Mouse (Mus musculus) neural tube, embryonic 14.5 days (tissue): ENCODE results near the gene Kctd6. TPM values are rescaled to one million over a fixed set of nuclear protein-coding genes. Genes with fewer than 3 reads are reported as not detected.

Experiments used
- ATAC-seq: fragments of 200-750 bp; cut with Nextera tagmentation; 2 replicates; pipeline ENCODE4 v1.8.0; 2017; ENCODE audit warnings: low read depth, mild to moderate bottlenecking, moderate TSS enrichment, moderate library complexity
- H3K27ac ChIP-seq: fragments of 300-500 bp; sonication (generic); 2 replicates; pipeline ENCODE4 v1.5.1; 2014; ENCODE audit warnings: low read depth, mild to moderate bottlenecking, control low read depth, low read length, moderate library complexity, mixed read lengths
- H3K27me3 ChIP-seq: fragments of 300-500 bp; sonication (generic); 2 replicates; pipeline ENCODE4 v1.6.1; 2014; ENCODE audit warnings: low read length; ENCODE audit not compliant: control insufficient read depth, insufficient read depth
- H3K36me3 ChIP-seq: fragments of 300-500 bp; sonication (generic); 2 replicates; pipeline ENCODE4 v1.6.1; 2014; ENCODE audit warnings: low read length, mixed read lengths; ENCODE audit not compliant: control insufficient read depth, insufficient read depth
- H3K4me1 ChIP-seq: fragments of 300-500 bp; sonication (generic); 2 replicates; pipeline ENCODE4 v1.6.1; 2014; ENCODE audit warnings: low read length; ENCODE audit not compliant: control insufficient read depth, insufficient read depth
- H3K4me2 ChIP-seq: fragments of 300-500 bp; sonication (generic); 2 replicates; pipeline ENCODE4 v1.6.1; 2014; ENCODE audit warnings: mild to moderate bottlenecking, low read depth, low read length, control low read depth
- H3K4me3 ChIP-seq: fragments of 300-500 bp; sonication (generic); 2 replicates; pipeline ENCODE4 v1.5.1; 2014; ENCODE audit warnings: low read depth, low read length, control low read depth, mixed read lengths
- H3K9ac ChIP-seq: fragments of 300-500 bp; sonication (generic); replicated peaks from 2 replicates; pipeline ENCODE4 v1.6.1; 2014; ENCODE audit warnings: low read depth, mild to moderate bottlenecking, control low read depth, low read length, mixed read lengths
- H3K9me3 ChIP-seq: fragments of 300-500 bp; sonication (generic); 2 replicates; pipeline ENCODE4 v1.6.1; 2016; ENCODE audit warnings: low read length; ENCODE audit not compliant: control insufficient read depth
- WGBS: fragments of 180-500 bp; shearing (Covaris S2); extraction: QIAGEN DNeasy Blood & Tissue Kit; methylation state at CpG from one replicate; pipeline ENCODE4 v1.1.7; 2014; 5-methylcytosine and 5-hydroxymethylcytosine counted together
- polyA plus RNA-seq: library from polyadenylated mRNA; unstranded; fragments of >200 nt; fragmentation: Nextera tagmentation; extraction: Ambion mirVana; gene quantifications from 2 replicates; pipeline ENCODE4 v1.2.1, GENCODE M21; 2014

Gene Kctd6
- polyA plus RNA-seq, 1 experiment from 2014 or later, result 10.8 TPM

GRCm38 (mm10) chr14:8233252-8233651, 19.3 kb downstream of the Kctd6 start:
- Histone ChIP-seq H3K27me3 (no peaks in the 10 kb centered on the region), H3K4me1 (no peaks in the 10 kb centered on the region), H3K9ac (no peak overlapping the region), H3K27ac (no peak overlapping the region), H3K9me3 (no peaks in the 10 kb centered on the region), H3K4me2 (no peak overlapping the region), H3K4me3 (no peak overlapping the region), H3K36me3 (no peaks in the 10 kb centered on the region)
- no peak for ATAC-seq
- WGBS, result 76% methylated on average over 1 of the region's 1 CpGs

- no peaks in the 10 kb centered on the region for H3K4me1 ChIP-seq
- H3K36me3 ChIP-seq, result no peaks in the 10 kb centered on the region
- no peak overlapping the region for H3K9ac ChIP-seq
- H3K27me3 ChIP-seq, result no peaks in the 10 kb centered on the region
- H3K4me3 ChIP-seq, result no peak overlapping the region
- H3K27ac ChIP-seq, result no peak overlapping the region
- no peak for ATAC-seq
- no peak overlapping the region for H3K4me2 ChIP-seq
- no peaks in the 10 kb centered on the region for H3K9me3 ChIP-seq
Measured at GRCm38 (mm10) chr14:8241816-8242215, 27.9 kb downstream of the Kctd6 start.

GRCm38 (mm10) chr14:8242388-8242920, 28.5 kb downstream of the Kctd6 start:
- Histone ChIP-seq H3K27me3 (no peaks in the 10 kb centered on the region), H3K36me3 (no peaks in the 10 kb centered on the region), H3K4me2 (no peak overlapping the region), H3K4me1 (no peaks in the 10 kb centered on the region), H3K27ac (no peak overlapping the region), H3K9me3 (no peaks in the 10 kb centered on the region), H3K4me3 (no peak overlapping the region), H3K9ac (no peak overlapping the region)
- 64% methylated on average over 5 of the region's 5 CpGs for WGBS
- ATAC-seq, result peak; percentile 82; the same call in 1 of the 2 replicates

GRCm38 (mm10) chr14:8243136-8243888, 29.4 kb downstream of the Kctd6 start:
- no peak overlapping the region for H3K27ac ChIP-seq

GRCm38 (mm10) chr14:8244211-8244611, 30.3 kb downstream of the Kctd6 start:
- ATAC-seq, result no peak
- H3K9ac ChIP-seq, result no peak overlapping the region
- no peak overlapping the region for H3K4me2 ChIP-seq
- no peaks in the 10 kb centered on the region for H3K36me3 ChIP-seq
- H3K9me3 ChIP-seq, result no peaks in the 10 kb centered on the region
- H3K27me3 ChIP-seq, result no peaks in the 10 kb centered on the region
- 90% methylated on average over 5 of the region's 5 CpGs for WGBS
- H3K27ac ChIP-seq, result no peak overlapping the region
- no peaks in the 10 kb centered on the region for H3K4me1 ChIP-seq
- H3K4me3 ChIP-seq, result no peak overlapping the region

More at GRCm38 (mm10) chr14:8243136-8243888, 29.4 kb downstream of the Kctd6 start:
- WGBS, result 78% methylated on average over 8 of the region's 8 CpGs
- Histone ChIP-seq H3K27me3 (no peaks in the 10 kb centered on the region), H3K36me3 (no peaks in the 10 kb centered on the region), H3K4me1 (no peaks in the 10 kb centered on the region), H3K4me2 (no peak overlapping the region), H3K9ac (no peak overlapping the region), H3K4me3 (no peak overlapping the region), H3K9me3 (no peaks in the 10 kb centered on the region)
- ATAC-seq, result no peak

- Histone ChIP-seq H3K27ac (no peak overlapping the region), H3K9ac (no peak overlapping the region), H3K27me3 (no peaks in the 10 kb centered on the region), H3K36me3 (no peaks in the 10 kb centered on the region), H3K9me3 (no peaks in the 10 kb centered on the region), H3K4me1 (no peaks in the 10 kb centered on the region), H3K4me3 (no peak overlapping the region), H3K4me2 (no peak overlapping the region)
- ATAC-seq, result no peak
- 83% methylated on average over 8 of the region's 8 CpGs for WGBS
Measured at GRCm38 (mm10) chr14:8246878-8247277, 32.9 kb downstream of the Kctd6 start.

- Histone ChIP-seq H3K9ac (no peak overlapping the region), H3K4me3 (no peak overlapping the region), H3K27me3 (no peaks in the 10 kb centered on the region), H3K4me2 (no peak overlapping the region), H3K27ac (no peak overlapping the region), H3K9me3 (no peaks in the 10 kb centered on the region), H3K4me1 (no peaks in the 10 kb centered on the region), H3K36me3 (no peaks in the 10 kb centered on the region)
- 89% methylated on average over 1 of the region's 1 CpGs for WGBS
- ATAC-seq, result no peak
Measured at GRCm38 (mm10) chr14:8249206-8249605, 35.3 kb downstream of the Kctd6 start.

- no peak overlapping the region for H3K27ac ChIP-seq
- no peaks in the 10 kb centered on the region for H3K27me3 ChIP-seq
- H3K4me2 ChIP-seq, result no peak overlapping the region
- H3K4me3 ChIP-seq, result no peak overlapping the region
- no peak for ATAC-seq
- H3K36me3 ChIP-seq, result no peaks in the 10 kb centered on the region
- H3K9me3 ChIP-seq, result no peaks in the 10 kb centered on the region
- no peak overlapping the region for H3K9ac ChIP-seq
- 91% methylated on average over 9 of the region's 9 CpGs for WGBS
- no peaks in the 10 kb centered on the region for H3K4me1 ChIP-seq
Measured at GRCm38 (mm10) chr14:8250141-8250871, 36.4 kb downstream of the Kctd6 start.

GRCm38 (mm10) chr14:8251330-8251885, 37.5 kb downstream of the Kctd6 start:
- Histone ChIP-seq H3K9ac (no peak overlapping the region), H3K27ac (no peak overlapping the region), H3K4me2 (no peak overlapping the region), H3K4me3 (no peak overlapping the region), H3K36me3 (no peaks in the 10 kb centered on the region), H3K27me3 (no peaks in the 10 kb centered on the region), H3K9me3 (no peaks in the 10 kb centered on the region), H3K4me1 (no peaks in the 10 kb centered on the region)
- WGBS, result 90% methylated on average over 8 of the region's 8 CpGs
- peak; percentile 25; the same call in 1 of the 2 replicates for ATAC-seq
